Mouse (Mus musculus): ENCODE measurements around the gene Nek4. TPM values are rescaled to one million over a fixed set of nuclear protein-coding genes. Genes with fewer than 3 reads are reported as not detected.

Gene Nek4
- total RNA-seq (2021), result 10 to 100 TPM in 1 of 2 experiments, 1 to 10 TPM in 1; 8.5 to 13.9 TPM
- long read RNA-seq, experiment 1, full-length matches to known transcripts, result 10 of 15 reads
- long read RNA-seq, experiment 1, partial matches to known transcripts, result 0 of 15 reads
- long read RNA-seq, experiment 1, other reads (novel, unspliced or antisense), result 5 of 15 reads
- long read RNA-seq, experiment 2, full-length matches to known transcripts, result 6 of 10 reads
- long read RNA-seq, experiment 2, partial matches to known transcripts, result 1 of 10 reads
- long read RNA-seq, experiment 2, other reads (novel, unspliced or antisense), result 3 of 10 reads

- DNase-seq, result peak; percentile 97
Observed at GRCm38 (mm10) chr14:30951154-30951825, at the start of gene Nek4. TSS of gene Nek4 (plus strand) at chr14:30951377.

- no peak for DNase-seq
Observed at GRCm38 (mm10) chr14:30902628-30903027, 48.5 kb upstream of the Nek4 start.

- DNase-seq, result no peak
Observed at GRCm38 (mm10) chr14:30903036-30903435, 48.1 kb upstream of the Nek4 start.

- DNase-seq, result no peak
Observed at GRCm38 (mm10) chr14:30904307-30904706, 46.9 kb upstream of the Nek4 start.

- no peak for DNase-seq
Observed at GRCm38 (mm10) chr14:30906001-30906400, 45.2 kb upstream of the Nek4 start.

GRCm38 (mm10) chr14:30907814-30908265 is 43.3 kb upstream of the Nek4 start:
- DNase-seq, result no peak

GRCm38 (mm10) chr14:30911141-30911540 is 40.0 kb upstream of the Nek4 start:
- peak; percentile 19 for DNase-seq

GRCm38 (mm10) chr14:30912641-30913040 is 38.5 kb upstream of the Nek4 start:
- no peak for DNase-seq

GRCm38 (mm10) chr14:30913404-30913803 is 37.8 kb upstream of the Nek4 start:
- DNase-seq, result peak; percentile 60

GRCm38 (mm10) chr14:30916516-30916915 is 34.7 kb upstream of the Nek4 start:
- DNase-seq, result no peak

GRCm38 (mm10) chr14:30922053-30922670 is 29.0 kb upstream of the Nek4 start:
- no peak for DNase-seq

- DNase-seq, result peak; percentile 23
Observed at GRCm38 (mm10) chr14:30923375-30924105, 27.6 kb upstream of the Nek4 start, which contains the start of gene Itih3. TSS of gene Itih3 (minus strand) at chr14:30923760.

- no peak for DNase-seq
Observed at GRCm38 (mm10) chr14:30925492-30925891, 25.7 kb upstream of the Nek4 start.

- DNase-seq, result peak; percentile 49
Observed at GRCm38 (mm10) chr14:30930386-30930785, 20.8 kb upstream of the Nek4 start.

- peak; percentile 38 for DNase-seq
Observed at GRCm38 (mm10) chr14:30933351-30933750, 17.8 kb upstream of the Nek4 start.

- DNase-seq, result no peak
Observed at GRCm38 (mm10) chr14:30942254-30942653, 8.9 kb upstream of the Nek4 start.

- DNase-seq, result no peak
Observed at GRCm38 (mm10) chr14:30943038-30943437, 8.1 kb upstream of the Nek4 start, which contains the start of gene Itih1. TSS of gene Itih1 (minus strand) at chr14:30943289.

- DNase-seq, result peak; percentile 81
Observed at GRCm38 (mm10) chr14:30943860-30944674, 7.1 kb upstream of the Nek4 start.

- DNase-seq, result no peak
Observed at GRCm38 (mm10) chr14:30944745-30945144, 6.4 kb upstream of the Nek4 start.

GRCm38 (mm10) chr14:30949986-30950385 is 1.2 kb upstream of the Nek4 start:
- DNase-seq, result no peak

GRCm38 (mm10) chr14:30958517-30958916 is 7.3 kb downstream of the Nek4 start:
- DNase-seq, result no peak
